Mouse (Mus musculus) lung, embryonic 15.5 days (tissue): ENCODE measurements around the gene Lrrc29. TPM values are rescaled to one million over a fixed set of nuclear protein-coding genes. Genes with fewer than 3 reads are reported as not detected.
A peak's percentile ranks its signal among the peaks of the same experiment; 100 is the strongest.

Source experiments
- ATAC-seq: fragments of 200-750 bp; cut with Nextera tagmentation; 2 replicates; pipeline ENCODE4 v1.8.0; 2017; ENCODE audit warnings: moderate number of reproducible peaks, borderline replicate concordance; ENCODE audit not compliant: low FRiP score, low TSS enrichment; ENCODE audit errors: extremely low read depth
- H3K27ac ChIP-seq: fragments of 300-500 bp; sonication (generic); 2 replicates; pipeline ENCODE4 v1.5.1; 2015; ENCODE audit warnings: moderate library complexity, mild to moderate bottlenecking, inconsistent platforms
- H3K27me3 ChIP-seq: fragments of 300-500 bp; sonication (generic); 2 replicates; pipeline ENCODE4 v1.6.1; 2015; ENCODE audit warnings: inconsistent platforms
- H3K36me3 ChIP-seq: fragments of 300-500 bp; sonication (generic); 2 replicates; pipeline ENCODE4 v1.6.1; 2015; ENCODE audit warnings: inconsistent platforms
- H3K4me1 ChIP-seq: fragments of 300-500 bp; sonication (generic); 2 replicates; pipeline ENCODE4 v1.6.1; 2015; ENCODE audit warnings: inconsistent platforms
- H3K4me2 ChIP-seq: fragments of 300-500 bp; sonication (generic); 2 replicates; pipeline ENCODE4 v1.6.1; 2015; ENCODE audit warnings: inconsistent platforms, mild to moderate bottlenecking, moderate library complexity
- H3K4me3 ChIP-seq: fragments of 300-500 bp; sonication (generic); 2 replicates; pipeline ENCODE4 v1.5.1; 2015; ENCODE audit warnings: mild to moderate bottlenecking, inconsistent platforms
- H3K9ac ChIP-seq: fragments of 300-500 bp; sonication (generic); 2 replicates; pipeline ENCODE4 v1.6.1; 2015; ENCODE audit warnings: inconsistent platforms
- H3K9me3 ChIP-seq: fragments of 300-500 bp; sonication (generic); 2 replicates; pipeline ENCODE4 v1.6.1; 2016; ENCODE audit warnings: inconsistent platforms
- WGBS: fragments of 180-500 bp; shearing (Covaris S2); methylation state at CpG from one replicate; pipeline ENCODE4 v1.1.7; 2015; 5-methylcytosine and 5-hydroxymethylcytosine counted together
- polyA plus RNA-seq: library from polyadenylated mRNA; unstranded; fragments of >200 nt; fragmentation: Nextera tagmentation; extraction: Ambion mirVana; gene quantifications from 2 replicates; pipeline ENCODE4 v1.2.1, GENCODE M21; 2015

Lrrc29 gene
- polyA plus RNA-seq, 1 experiment from 2014 or later, result 2.8 TPM

DNA sequence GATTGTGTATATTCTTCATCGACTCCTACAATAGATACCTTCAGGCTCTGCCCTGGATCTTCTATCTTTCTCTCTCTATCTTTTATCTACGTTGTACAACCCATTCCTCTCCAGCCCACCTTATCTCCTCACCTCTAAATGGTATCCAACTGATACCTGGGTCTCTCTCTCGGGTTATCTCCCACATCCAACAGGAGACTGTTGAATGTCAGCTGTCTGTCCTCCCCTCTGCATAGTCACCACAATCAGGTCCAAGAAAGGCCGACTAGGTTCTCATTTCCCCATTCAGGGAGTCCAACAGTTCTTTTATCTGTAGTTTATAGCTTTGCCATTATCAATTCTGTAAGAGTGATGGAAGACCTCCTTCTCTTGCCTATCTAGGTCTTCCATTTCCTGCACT lies 43.8 kb downstream of the Lrrc29 start:
- Histone ChIP-seq H3K4me1 (peaks cover 29% of the 10 kb centered on the region), H3K36me3 (0 out of 2 replicates have a peak, but pooled peaks cover 4% of the 10 kb centered on the region), H3K4me3 (no peak overlapping the region), H3K9ac (no peak overlapping the region), H3K4me2 (no peak overlapping the region), H3K27me3 (peaks cover 33% of the 10 kb centered on the region), H3K9me3 (no peaks in the 10 kb centered on the region), H3K27ac (no peak overlapping the region)
- WGBS, result 67% methylated on average over 4 of the region's 4 CpGs
- ATAC-seq, result no peak

GRCm38 (mm10) chr8:105281821-105282220 lies 44.3 kb downstream of the Lrrc29 start:
- H3K4me3 ChIP-seq, result no peak overlapping the region
- ATAC-seq, result no peak
- WGBS, result 55% methylated on average over 12 of the region's 12 CpGs

GRCm38 (mm10) chr8:105280567-105280966 lies 45.5 kb downstream of the Lrrc29 start:
- H3K4me2 ChIP-seq, result no peak overlapping the region
- ATAC-seq, result no peak
- H3K36me3 ChIP-seq, result 0 out of 2 replicates have a peak, but pooled peaks cover 4% of the 10 kb centered on the region
- no peak overlapping the region for H3K4me3 ChIP-seq
- no peak overlapping the region for H3K27ac ChIP-seq
- H3K9me3 ChIP-seq, result no peaks in the 10 kb centered on the region
- 74% methylated on average over 3 of the region's 3 CpGs for WGBS
- H3K27me3 ChIP-seq, result peaks cover 50% of the 10 kb centered on the region
- H3K4me1 ChIP-seq, result peaks cover 41% of the 10 kb centered on the region
- no peak overlapping the region for H3K9ac ChIP-seq

More at GRCm38 (mm10) chr8:105281821-105282220, 44.3 kb downstream of the Lrrc29 start:
- H3K4me2 ChIP-seq, result no peak overlapping the region
- H3K9me3 ChIP-seq, result no peaks in the 10 kb centered on the region
- H3K9ac ChIP-seq, result no peak overlapping the region
- H3K27me3 ChIP-seq, result peaks cover 38% of the 10 kb centered on the region
- H3K4me1 ChIP-seq, result peaks cover 29% of the 10 kb centered on the region
- H3K27ac ChIP-seq, result peak overlapping the region; percentile 10; the same call in 1 of the 2 replicates
- H3K36me3 ChIP-seq, result 0 out of 2 replicates have a peak, but pooled peaks cover 4% of the 10 kb centered on the region

GRCm38 (mm10) chr8:105278911-105279334 lies 47.2 kb downstream of the Lrrc29 start:
- Histone ChIP-seq H3K27ac (no peak overlapping the region), H3K4me2 (peak overlapping the region; percentile 51), H3K9me3 (no peaks in the 10 kb centered on the region), H3K4me1 (peaks cover 43% of the 10 kb centered on the region), H3K27me3 (peaks cover 67% of the 10 kb centered on the region), H3K4me3 (peak overlapping the region; percentile 22), H3K36me3 (0 out of 2 replicates have a peak, but pooled peaks cover 4% of the 10 kb centered on the region), H3K9ac (peak overlapping the region; percentile 20; the same call in 1 of the 2 replicates)
- ATAC-seq, result peak; percentile 35
- WGBS, result 2% methylated on average over 28 of the region's 28 CpGs

GRCm38 (mm10) chr8:105276292-105277120 lies 49.6 kb downstream of the Lrrc29 start:
- Histone ChIP-seq H3K9ac (peak overlapping the region; percentile 16; the same call in 1 of the 2 replicates), H3K27ac (no peak overlapping the region), H3K4me2 (peak overlapping the region; percentile 82), H3K27me3 (peaks cover 87% of the 10 kb centered on the region), H3K4me1 (peaks cover 29% of the 10 kb centered on the region), H3K36me3 (0 out of 2 replicates have a peak, but pooled peaks cover 2% of the 10 kb centered on the region), H3K9me3 (no peaks in the 10 kb centered on the region), H3K4me3 (peak overlapping the region; percentile 41)
- WGBS, result 3% methylated on average over 30 of the region's 30 CpGs
- ATAC-seq, result peak; percentile 60; the same call in 1 of the 2 replicates

GRCm38 (mm10) chr8:105275840-105276239 lies 50.2 kb downstream of the Lrrc29 start, which contains the start of gene Nol3:
TSS of gene Nol3 (plus strand) at chr8:105276140.
- no peaks in the 10 kb centered on the region for H3K36me3 ChIP-seq
- H3K27ac ChIP-seq, result no peak within 1 kb of the TSS
- H3K4me1 ChIP-seq, result peaks cover 28% of the 10 kb centered on the region
- 7% methylated on average over 10 of the region's 10 CpGs for WGBS
- peak within 1 kb of the TSS; percentile 41 for H3K4me3 ChIP-seq
- peaks cover 94% of the 10 kb centered on the region for H3K27me3 ChIP-seq
- peak within 1 kb of the TSS; percentile 82 for H3K4me2 ChIP-seq
- ATAC-seq, result no peak
- no peaks in the 10 kb centered on the region for H3K9me3 ChIP-seq
- peak within 1 kb of the TSS; percentile 16; the same call in 1 of the 2 replicates for H3K9ac ChIP-seq

DNA sequence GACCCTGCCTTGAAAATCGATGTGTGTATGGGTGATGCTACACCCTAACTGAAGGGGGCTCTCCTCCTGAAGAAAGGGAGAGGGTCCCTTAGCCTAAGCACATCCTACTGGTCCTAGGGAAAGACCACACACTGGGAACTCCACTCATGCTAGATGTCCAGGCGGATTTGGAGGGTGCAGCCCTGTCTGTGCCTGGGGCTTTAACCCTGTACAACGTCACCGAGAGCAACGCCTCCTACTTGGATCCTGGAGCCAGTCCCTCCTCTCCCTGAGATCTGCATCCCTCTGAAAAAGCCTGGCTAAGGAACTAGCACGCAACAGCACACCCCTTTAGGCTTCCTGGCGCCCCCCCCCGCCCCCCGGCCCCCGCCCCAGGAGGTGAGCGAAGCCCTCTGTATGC lies 50.7 kb downstream of the Lrrc29 start:
- Histone ChIP-seq H3K36me3 (no peaks in the 10 kb centered on the region), H3K4me1 (peaks cover 33% of the 10 kb centered on the region), H3K9ac (no peak overlapping the region), H3K27ac (no peak overlapping the region), H3K4me3 (no peak overlapping the region), H3K9me3 (no peaks in the 10 kb centered on the region), H3K4me2 (peak overlapping the region; percentile 82; the same call in 1 of the 2 replicates), H3K27me3 (peaks cover 96% of the 10 kb centered on the region)
- 11% methylated on average over 11 of the region's 11 CpGs for WGBS
- ATAC-seq, result no peak

DNA sequence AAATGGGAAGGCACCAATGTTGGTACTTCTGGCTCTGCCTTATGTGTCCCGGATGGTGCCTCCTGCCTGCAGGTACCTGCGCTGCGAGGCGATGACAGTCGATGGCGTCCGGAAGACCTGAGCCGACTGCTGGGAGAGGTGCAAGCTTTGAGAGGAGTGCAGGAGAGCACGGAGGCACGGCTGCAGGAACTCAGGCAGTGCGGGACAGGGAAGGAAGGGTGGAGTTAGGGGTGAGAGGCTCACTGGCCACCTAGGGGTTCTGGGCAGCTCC lies 55.2 kb downstream of the Lrrc29 start:
- Histone ChIP-seq H3K4me3 (0 out of 2 replicates have a peak overlapping the region, but pooled peaks have one; percentile 2), H3K4me1 (peaks cover 43% of the 10 kb centered on the region), H3K4me2 (peak overlapping the region; percentile 91), H3K27me3 (peaks cover 92% of the 10 kb centered on the region), H3K9me3 (no peaks in the 10 kb centered on the region), H3K27ac (no peak overlapping the region), H3K9ac (no peak overlapping the region), H3K36me3 (no peaks in the 10 kb centered on the region)
- 7% methylated on average over 11 of the region's 11 CpGs for WGBS
- ATAC-seq, result no peak

DNA sequence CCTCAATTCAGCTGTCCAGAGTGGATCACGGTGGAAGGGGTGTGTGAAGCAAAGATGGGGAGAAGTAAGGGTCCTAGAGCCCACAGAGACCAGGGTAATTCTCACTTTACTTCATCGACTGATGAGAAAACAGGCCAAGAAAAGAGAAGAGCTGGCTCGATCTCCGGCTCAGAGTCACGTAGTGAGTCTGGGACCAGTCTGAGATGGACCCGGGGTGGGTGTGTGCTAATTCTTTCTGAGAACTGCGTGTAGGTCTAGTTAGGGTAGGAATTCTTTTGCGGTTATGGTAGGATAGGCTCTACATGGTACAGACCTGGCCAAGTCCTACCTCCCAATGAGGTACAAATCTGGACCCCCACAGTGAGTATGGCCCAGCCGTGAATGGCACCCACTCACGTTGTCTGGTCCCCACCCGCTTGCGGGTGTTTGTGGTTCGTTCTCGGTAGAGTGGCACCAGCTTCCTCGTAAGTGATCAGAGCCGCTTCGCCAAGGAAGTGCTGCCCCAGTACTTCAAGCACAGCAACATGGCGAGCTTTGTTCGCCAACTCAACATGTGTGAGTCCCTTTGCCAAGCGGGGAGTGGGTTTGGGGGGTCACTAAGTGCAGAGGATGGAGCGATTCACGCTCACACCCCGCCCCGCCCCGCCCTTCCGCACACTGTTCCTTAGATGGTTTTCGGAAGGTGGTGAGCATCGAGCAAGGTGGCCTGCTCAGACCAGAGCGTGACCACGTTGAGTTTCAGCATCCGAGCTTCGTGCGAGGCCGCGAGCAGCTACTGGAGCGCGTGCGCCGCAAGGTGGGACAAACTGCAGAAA lies 55.8 kb downstream of the Lrrc29 start:
- H3K4me2 ChIP-seq, result peak overlapping the region; percentile 91
- H3K9me3 ChIP-seq, result no peaks in the 10 kb centered on the region
- peak overlapping the region; percentile 45 for H3K4me3 ChIP-seq
- WGBS, result 6% methylated on average over 39 of the region's 39 CpGs
- ATAC-seq, result no peak
- peak overlapping the region; percentile 28 for H3K9ac ChIP-seq
- H3K27ac ChIP-seq, result no peak overlapping the region
- H3K4me1 ChIP-seq, result peaks cover 39% of the 10 kb centered on the region
- H3K36me3 ChIP-seq, result no peaks in the 10 kb centered on the region
- H3K27me3 ChIP-seq, result peaks cover 86% of the 10 kb centered on the region

GRCm38 (mm10) chr8:105269461-105269947 lies 56.6 kb downstream of the Lrrc29 start, which contains the start of gene Hsf4:
TSS of gene Hsf4 (plus strand) at chr8:105269801.
- peaks cover 78% of the 10 kb centered on the region for H3K27me3 ChIP-seq
- peak within 1 kb of the TSS; percentile 28 for H3K9ac ChIP-seq
- no peaks in the 10 kb centered on the region for H3K9me3 ChIP-seq
- H3K4me1 ChIP-seq, result peaks cover 44% of the 10 kb centered on the region
- H3K27ac ChIP-seq, result no peak within 1 kb of the TSS
- peak within 1 kb of the TSS; percentile 91 for H3K4me2 ChIP-seq
- no peaks in the 10 kb centered on the region for H3K36me3 ChIP-seq
- under 1% methylated on average over 42 of the region's 42 CpGs for WGBS
- peak within 1 kb of the TSS; percentile 45 for H3K4me3 ChIP-seq
- ATAC-seq, result peak; percentile 33; the same call in 1 of the 2 replicates

- H3K27me3 ChIP-seq, result peaks cover 74% of the 10 kb centered on the region
- no peaks in the 10 kb centered on the region for H3K9me3 ChIP-seq
- H3K36me3 ChIP-seq, result no peaks in the 10 kb centered on the region
- H3K4me1 ChIP-seq, result peaks cover 45% of the 10 kb centered on the region
- peak; percentile 16; the same call in 1 of the 2 replicates for ATAC-seq
- 3% methylated on average over 10 of the region's 10 CpGs for WGBS
- peak overlapping the region; percentile 45 for H3K4me3 ChIP-seq
- peak overlapping the region; percentile 28; the same call in 1 of the 2 replicates for H3K9ac ChIP-seq
- H3K4me2 ChIP-seq, result peak overlapping the region; percentile 91
- no peak overlapping the region for H3K27ac ChIP-seq
Measured at GRCm38 (mm10) chr8:105269075-105269458, 57.0 kb downstream of the Lrrc29 start.
